Mouse (Mus musculus): ENCODE measurements around the gene Mical2. TPM values are rescaled to one million over a fixed set of nuclear protein-coding genes. Genes with fewer than 3 reads are reported as not detected.
A peak's percentile ranks its signal among the peaks of the same experiment; 100 is the strongest.

The Mical2 gene
- polyA plus RNA-seq, 1 experiment from 2014 or later, result 12.5 TPM

DNA sequence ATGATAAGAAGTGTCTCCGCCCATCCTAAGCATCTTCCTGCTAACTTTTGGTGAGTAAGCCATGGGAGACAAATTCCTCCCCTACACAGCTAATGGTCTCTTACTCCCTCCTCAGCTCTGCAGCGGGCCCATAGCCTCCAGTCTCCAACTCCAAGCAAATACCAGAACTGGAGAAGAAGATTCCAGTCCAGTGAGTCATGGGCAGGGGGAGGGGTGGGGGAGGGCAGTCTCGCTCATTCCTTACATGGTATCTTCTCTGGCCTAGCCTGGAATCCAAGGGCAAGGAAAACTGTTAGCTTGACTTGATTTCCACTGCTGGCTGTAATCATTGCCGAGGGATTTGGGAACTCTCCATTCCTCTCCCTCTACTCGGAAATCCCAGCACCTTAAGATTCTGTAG is 150.2 kb downstream of the Mical2 start:
- peak overlapping the region; percentile 80 for H3K27ac ChIP-seq
- ATAC-seq (ENCODE audit: insufficient read depth, low FRiP score, low read depth), result peak; percentile 47
- 43% methylated on average over 5 of the region's 5 CpGs for WGBS

DNA sequence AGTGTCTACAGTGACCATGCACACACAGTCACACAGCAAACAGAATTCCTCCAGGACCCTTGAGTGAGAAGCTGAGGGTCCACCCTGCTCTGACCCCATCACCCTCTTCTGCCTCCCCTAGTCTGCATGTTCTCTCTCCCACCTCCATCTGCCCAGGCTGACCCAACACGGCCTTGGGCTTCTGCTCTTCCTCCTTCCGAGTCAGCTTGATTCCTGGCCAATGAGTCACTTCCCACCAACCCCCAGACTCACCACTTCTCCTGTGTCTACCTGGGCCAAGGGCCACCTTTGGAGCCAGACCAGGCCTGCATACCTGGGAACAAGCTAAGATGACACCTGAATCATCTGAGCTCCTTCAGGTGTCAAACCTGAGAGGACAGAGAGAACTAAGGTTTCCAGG is 151.0 kb downstream of the Mical2 start:
- Histone ChIP-seq H3K36me3 (no peaks in the 10 kb centered on the region), H3K27me3 (replicated peaks) (no peaks in the 10 kb centered on the region), H3K4me1 (peaks cover 3% of the 10 kb centered on the region; the same call in 1 of the 2 replicates), H3K4me3 (replicated peaks) (no peak overlapping the region), H3K9ac (no peak overlapping the region), H3K9me3 (no peaks in the 10 kb centered on the region), H3K4me2 (no peak overlapping the region), H3K27ac (peak overlapping the region; percentile 80)
- ATAC-seq (ENCODE audit: insufficient read depth, low FRiP score, low read depth), result no peak
- 55% methylated on average over 2 of the region's 2 CpGs for WGBS

More for the DNA sequence above, 150.2 kb downstream of the Mical2 start:
- H3K36me3 ChIP-seq, result no peaks in the 10 kb centered on the region
- no peak overlapping the region for H3K9ac ChIP-seq
- H3K4me2 ChIP-seq, result no peak overlapping the region
- no peaks in the 10 kb centered on the region for H3K9me3 ChIP-seq
- H3K4me1 ChIP-seq, result peaks cover 3% of the 10 kb centered on the region; the same call in 1 of the 2 replicates
- no peaks in the 10 kb centered on the region for H3K27me3 ChIP-seq (replicated peaks)
- no peak overlapping the region for H3K4me3 ChIP-seq (replicated peaks)

DNA sequence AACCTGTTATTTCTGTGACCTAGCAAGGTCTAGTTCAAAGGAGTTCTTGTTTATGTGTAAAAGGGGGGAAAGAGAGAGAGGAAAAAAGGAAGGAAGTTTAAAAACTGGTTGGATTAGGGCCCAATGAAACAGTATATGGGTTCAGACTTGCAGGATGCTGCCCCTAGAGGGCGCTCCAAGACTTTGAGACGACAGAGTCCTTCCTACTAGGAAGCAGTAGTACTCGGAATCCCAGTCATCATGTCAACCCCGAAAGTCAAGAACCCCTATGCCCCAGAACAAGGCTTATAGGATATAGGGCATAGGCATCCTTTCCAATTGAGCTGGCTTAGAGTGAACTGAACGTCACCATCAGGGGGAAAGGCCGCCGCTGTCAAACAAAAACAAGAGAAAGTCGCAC is 151.7 kb downstream of the Mical2 start:
- no peaks in the 10 kb centered on the region for H3K36me3 ChIP-seq
- H3K27ac ChIP-seq, result no peak overlapping the region
- no peaks in the 10 kb centered on the region for H3K27me3 ChIP-seq (replicated peaks)
- H3K9ac ChIP-seq, result no peak overlapping the region
- no peaks in the 10 kb centered on the region for H3K9me3 ChIP-seq
- no peak overlapping the region for H3K4me3 ChIP-seq (replicated peaks)
- peaks cover 3% of the 10 kb centered on the region; the same call in 1 of the 2 replicates for H3K4me1 ChIP-seq
- no peak overlapping the region for H3K4me2 ChIP-seq
- WGBS, result 40% methylated on average over 8 of the region's 8 CpGs
- no peak for ATAC-seq (ENCODE audit: insufficient read depth, low FRiP score, low read depth)

DNA sequence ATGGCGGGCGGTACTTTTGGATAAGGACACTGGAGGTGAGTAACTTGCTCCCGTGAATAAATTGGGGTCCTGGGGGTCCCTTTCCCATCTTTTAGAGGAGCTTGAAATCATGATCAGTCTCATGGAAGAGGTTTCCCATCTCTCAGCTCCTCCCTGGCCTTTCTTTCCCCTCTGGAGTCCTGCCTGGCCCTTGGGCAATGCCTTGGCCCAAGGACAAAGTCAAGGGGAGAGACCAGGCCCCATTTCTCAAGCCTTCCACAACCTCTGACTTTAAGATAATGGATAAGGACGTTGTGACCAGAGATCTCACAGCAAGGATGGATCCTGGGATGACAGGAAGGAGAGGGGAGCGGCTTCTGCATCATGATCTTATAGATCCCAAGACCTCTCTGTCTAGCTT is 152.4 kb downstream of the Mical2 start:
- H3K27me3 ChIP-seq (replicated peaks), result no peaks in the 10 kb centered on the region
- H3K36me3 ChIP-seq, result no peaks in the 10 kb centered on the region
- H3K27ac ChIP-seq, result no peak overlapping the region
- H3K4me3 ChIP-seq (replicated peaks), result no peak overlapping the region
- WGBS, result 83% methylated on average over 5 of the region's 5 CpGs
- no peaks in the 10 kb centered on the region for H3K9me3 ChIP-seq
- no peak overlapping the region for H3K4me2 ChIP-seq
- no peak for ATAC-seq (ENCODE audit: insufficient read depth, low FRiP score, low read depth)
- H3K9ac ChIP-seq, result no peak overlapping the region
- peaks cover 3% of the 10 kb centered on the region; the same call in 1 of the 2 replicates for H3K4me1 ChIP-seq

DNA sequence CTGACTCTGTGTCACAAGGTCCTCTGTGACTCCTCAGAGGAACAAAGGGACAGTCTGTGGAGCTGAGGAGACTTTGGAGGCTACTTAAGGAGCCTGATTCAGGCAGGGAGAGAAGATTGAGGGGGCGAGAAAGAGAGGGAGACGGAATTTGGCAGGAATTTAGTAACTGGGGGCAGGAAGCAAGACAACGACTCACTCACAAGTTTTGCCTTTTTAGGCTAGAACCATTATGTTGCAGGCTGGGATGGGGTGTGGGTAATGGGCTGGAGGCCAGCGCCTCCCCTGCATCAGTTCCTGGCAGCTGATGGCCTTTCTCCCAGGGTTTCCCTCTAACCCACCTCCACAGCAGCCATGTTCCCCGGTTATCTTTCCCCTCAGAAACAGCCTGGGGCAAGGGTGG is 152.8 kb downstream of the Mical2 start:
- 71% methylated on average over 5 of the region's 5 CpGs for WGBS
- H3K4me2 ChIP-seq, result no peak overlapping the region
- ATAC-seq (ENCODE audit: insufficient read depth, low FRiP score, low read depth), result no peak; the same call in 1 of the 2 replicates

DNA sequence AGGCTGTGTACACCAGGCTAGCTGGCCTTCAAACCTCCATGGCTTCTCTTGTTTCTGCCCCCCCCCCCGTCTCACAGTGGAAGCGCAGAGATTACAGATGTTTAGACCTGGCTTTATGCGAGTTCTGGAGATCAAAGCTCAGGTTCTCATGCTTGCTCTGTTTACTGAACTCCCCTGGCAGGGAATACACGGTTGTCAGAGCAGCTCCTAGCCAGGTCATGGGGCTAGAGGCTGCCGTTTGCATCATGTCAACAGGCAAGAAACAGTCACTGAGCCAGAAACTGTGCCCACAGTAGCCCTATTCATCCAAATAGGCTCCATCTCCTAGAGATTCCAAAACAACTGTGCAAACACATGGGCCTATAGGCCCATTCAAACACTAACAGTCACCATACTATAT is 160.9 kb downstream of the Mical2 start:
- Histone ChIP-seq H3K4me3 (replicated peaks) (no peak overlapping the region), H3K4me1 (peaks cover 18% of the 10 kb centered on the region), H3K4me2 (no peak overlapping the region), H3K27me3 (replicated peaks) (no peaks in the 10 kb centered on the region), H3K36me3 (no peaks in the 10 kb centered on the region), H3K9me3 (no peaks in the 10 kb centered on the region), H3K27ac (no peak overlapping the region), H3K9ac (no peak overlapping the region)
- no peak for ATAC-seq (ENCODE audit: insufficient read depth, low FRiP score, low read depth)
- WGBS, result 43% methylated on average over 5 of the region's 5 CpGs

More for the DNA sequence above, 152.8 kb downstream of the Mical2 start:
- Histone ChIP-seq H3K4me1 (peaks cover 3% of the 10 kb centered on the region; the same call in 1 of the 2 replicates), H3K9ac (no peak overlapping the region), H3K9me3 (no peaks in the 10 kb centered on the region), H3K27me3 (replicated peaks) (no peaks in the 10 kb centered on the region), H3K27ac (0 out of 2 replicates have a peak overlapping the region, but pooled peaks have one; percentile 12), H3K4me3 (replicated peaks) (no peak overlapping the region), H3K36me3 (no peaks in the 10 kb centered on the region)

DNA sequence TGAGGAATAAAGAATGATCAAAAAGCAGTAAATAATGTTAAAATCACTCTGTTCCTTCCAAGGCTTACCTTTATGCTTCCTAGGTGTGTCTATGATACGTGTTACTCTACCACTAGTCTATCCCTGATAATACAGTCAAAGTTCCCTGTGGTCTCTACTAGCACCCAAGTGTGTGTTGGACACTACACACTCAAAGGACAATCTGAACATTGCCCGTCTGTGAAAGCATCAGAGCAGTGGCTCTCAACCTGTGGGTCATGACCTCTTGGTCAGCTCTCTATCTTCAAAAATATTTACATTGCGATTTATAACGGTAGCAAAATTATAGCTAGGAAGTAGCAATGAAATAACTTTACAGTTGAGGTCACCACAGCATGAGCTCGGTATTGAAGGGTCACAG is 162.2 kb downstream of the Mical2 start:
- Histone ChIP-seq H3K9ac (no peak overlapping the region), H3K9me3 (no peaks in the 10 kb centered on the region), H3K36me3 (no peaks in the 10 kb centered on the region), H3K4me2 (no peak overlapping the region), H3K4me1 (peaks cover 28% of the 10 kb centered on the region), H3K4me3 (replicated peaks) (no peak overlapping the region), H3K27ac (no peak overlapping the region), H3K27me3 (replicated peaks) (no peaks in the 10 kb centered on the region)
- 69% methylated on average over 5 of the region's 5 CpGs for WGBS
- ATAC-seq (ENCODE audit: insufficient read depth, low FRiP score, low read depth), result no peak

DNA sequence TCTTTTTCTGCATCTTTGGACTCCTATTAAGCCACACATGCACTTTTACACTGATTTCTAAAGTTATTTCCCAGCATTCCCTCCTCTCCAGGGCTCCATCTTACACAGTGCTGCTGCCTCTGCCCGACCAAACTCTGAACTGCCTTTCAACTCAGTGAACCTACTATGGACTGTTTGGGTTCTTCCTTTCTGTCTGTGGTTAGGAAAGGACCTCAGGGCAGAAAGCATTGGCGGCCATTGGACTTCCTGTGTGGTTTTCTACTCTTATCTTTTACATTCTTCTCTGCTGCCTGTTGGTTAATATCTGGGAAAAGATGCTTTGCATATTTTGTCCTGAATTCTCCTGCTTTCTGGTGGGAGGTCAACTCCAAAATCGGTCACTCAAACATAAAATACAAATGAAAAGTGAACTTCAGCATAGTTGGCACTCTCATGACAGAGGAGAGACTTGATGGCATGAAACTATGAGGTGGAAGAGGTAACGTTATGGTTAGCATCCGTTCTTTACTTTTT is 162.8 kb downstream of the Mical2 start:
- WGBS, result 81% methylated on average over 5 of the region's 5 CpGs
- no peaks in the 10 kb centered on the region for H3K9me3 ChIP-seq
- ATAC-seq (ENCODE audit: insufficient read depth, low FRiP score, low read depth), result no peak
- H3K4me3 ChIP-seq (replicated peaks), result no peak overlapping the region
- no peak overlapping the region for H3K4me2 ChIP-seq
- no peaks in the 10 kb centered on the region for H3K36me3 ChIP-seq
- no peak overlapping the region for H3K27ac ChIP-seq
- H3K4me1 ChIP-seq, result peaks cover 28% of the 10 kb centered on the region
- no peaks in the 10 kb centered on the region for H3K27me3 ChIP-seq (replicated peaks)
- H3K9ac ChIP-seq, result no peak overlapping the region

DNA sequence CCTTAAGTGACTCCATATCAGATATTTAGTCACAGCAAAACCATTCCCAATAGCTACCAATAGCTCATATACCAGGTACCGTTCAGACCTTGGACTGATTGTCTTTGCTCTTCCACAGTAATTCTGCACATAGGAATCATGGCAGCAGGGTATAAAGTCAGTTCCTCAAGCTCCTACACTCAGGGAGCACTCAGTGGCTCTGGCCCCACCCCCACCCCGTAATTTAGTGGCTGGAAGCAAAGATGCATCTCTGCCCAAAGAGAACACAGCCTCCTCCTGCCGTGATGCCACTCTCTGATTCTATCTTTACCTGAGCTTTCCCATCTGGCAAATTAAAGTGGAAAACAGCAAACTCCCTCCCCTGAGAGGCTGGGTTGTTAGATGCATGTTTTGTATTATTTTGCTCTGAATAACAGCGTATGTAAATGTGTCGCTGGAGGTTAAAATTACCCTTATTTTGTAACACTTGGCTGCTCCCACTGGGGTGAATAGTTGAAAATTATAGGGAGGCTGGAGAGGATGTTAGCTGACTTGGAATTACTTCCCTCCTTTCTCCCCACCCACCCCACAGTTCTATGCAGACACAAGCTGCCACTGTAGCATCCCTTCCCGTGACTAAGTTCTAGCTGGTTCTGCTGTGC is 164.1 kb downstream of the Mical2 start:
- H3K4me3 ChIP-seq (replicated peaks), result no peak overlapping the region
- H3K4me2 ChIP-seq, result peak overlapping the region; percentile 24
- ATAC-seq (ENCODE audit: insufficient read depth, low FRiP score, low read depth), result no peak
- 28% methylated on average over 6 of the region's 6 CpGs for WGBS
- no peaks in the 10 kb centered on the region for H3K36me3 ChIP-seq
- H3K27me3 ChIP-seq (replicated peaks), result no peaks in the 10 kb centered on the region
- no peak overlapping the region for H3K9ac ChIP-seq
- H3K9me3 ChIP-seq, result no peaks in the 10 kb centered on the region
- peaks cover 28% of the 10 kb centered on the region for H3K4me1 ChIP-seq
- peak overlapping the region; percentile 84 for H3K27ac ChIP-seq

DNA sequence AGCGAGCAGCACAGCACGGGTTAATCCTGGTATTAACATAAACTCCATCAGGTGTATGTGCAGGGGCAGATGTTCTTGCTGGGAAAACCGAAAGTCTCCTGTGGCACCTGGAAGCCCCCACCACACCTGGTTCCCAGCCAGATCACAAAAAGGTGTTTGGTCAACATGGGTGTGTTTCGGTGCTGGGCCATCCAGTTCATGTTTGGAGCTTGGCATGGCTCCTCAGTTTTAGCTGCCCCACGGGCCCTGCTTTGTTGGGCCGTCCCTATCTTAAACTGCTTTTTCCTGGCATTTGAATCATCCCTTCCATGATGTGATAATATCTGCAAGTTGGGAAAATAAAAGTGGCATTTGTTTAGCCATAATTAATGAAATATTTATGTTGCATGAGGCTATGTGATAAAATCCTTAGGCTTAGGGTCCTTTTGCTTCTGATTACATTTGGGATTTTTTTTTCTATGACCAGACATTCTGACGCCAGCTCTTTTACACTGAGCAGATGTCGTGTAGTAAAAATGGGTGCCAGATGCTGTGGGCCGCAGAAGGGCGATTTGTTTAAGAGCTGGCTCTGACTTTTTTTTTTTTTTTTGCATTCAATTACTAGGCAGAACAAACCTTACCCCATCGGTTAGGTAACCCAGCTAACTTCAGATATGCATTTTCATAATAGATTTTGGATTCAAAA is 164.7 kb downstream of the Mical2 start:
- Histone ChIP-seq H3K4me1 (peaks cover 28% of the 10 kb centered on the region), H3K4me2 (peak overlapping the region; percentile 24), H3K9me3 (no peaks in the 10 kb centered on the region), H3K36me3 (no peaks in the 10 kb centered on the region), H3K4me3 (replicated peaks) (no peak overlapping the region), H3K9ac (no peak overlapping the region), H3K27ac (peak overlapping the region; percentile 84), H3K27me3 (replicated peaks) (no peaks in the 10 kb centered on the region)
- peak; percentile 12; the same call in 1 of the 2 replicates for ATAC-seq (ENCODE audit: insufficient read depth, low FRiP score, low read depth)
- 18% methylated on average over 11 of the region's 11 CpGs for WGBS

DNA sequence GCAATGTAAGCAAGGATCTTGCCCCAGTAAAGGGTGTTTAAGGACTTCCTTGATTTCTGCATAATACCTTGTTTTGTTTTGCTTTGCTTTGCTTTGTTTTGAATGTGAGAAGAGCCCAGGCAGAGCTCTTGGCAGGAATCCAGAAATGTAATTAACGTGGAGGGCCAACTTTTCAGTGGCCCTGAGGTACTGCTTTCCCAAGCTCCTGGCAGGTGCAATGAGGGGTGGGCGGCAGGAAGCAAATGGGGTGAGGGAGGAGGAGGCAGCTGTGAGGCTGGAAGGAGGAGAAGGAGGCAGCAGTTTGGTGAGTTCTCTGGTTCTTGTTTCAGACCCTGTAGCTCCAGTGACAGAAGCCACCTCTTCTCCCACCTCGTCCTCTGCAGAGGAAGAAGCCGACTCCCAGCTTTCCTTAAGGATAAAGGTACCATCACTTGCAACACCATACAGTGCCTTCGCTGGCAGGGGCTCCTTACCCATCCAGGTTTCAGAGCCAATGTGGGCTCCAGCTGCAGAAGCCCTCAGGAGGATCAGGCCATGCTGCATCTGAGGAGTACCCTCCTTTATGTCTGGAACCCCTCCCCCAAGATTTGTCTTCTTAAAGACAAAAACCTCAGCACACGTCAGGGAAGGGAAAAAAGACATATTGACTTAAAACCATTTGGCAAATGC is 165.4 kb downstream of the Mical2 start:
- H3K9me3 ChIP-seq, result no peaks in the 10 kb centered on the region
- 0 out of 2 replicates have a peak, but pooled peaks have one; percentile 21 for ATAC-seq (ENCODE audit: insufficient read depth, low FRiP score, low read depth)
- 16% methylated on average over 6 of the region's 6 CpGs for WGBS
- H3K4me3 ChIP-seq (replicated peaks), result no peak overlapping the region
- no peaks in the 10 kb centered on the region for H3K27me3 ChIP-seq (replicated peaks)
- H3K4me1 ChIP-seq, result peaks cover 28% of the 10 kb centered on the region
- H3K36me3 ChIP-seq, result no peaks in the 10 kb centered on the region
- H3K27ac ChIP-seq, result peak overlapping the region; percentile 78
- peak overlapping the region; percentile 26 for H3K4me2 ChIP-seq
- no peak overlapping the region for H3K9ac ChIP-seq

DNA sequence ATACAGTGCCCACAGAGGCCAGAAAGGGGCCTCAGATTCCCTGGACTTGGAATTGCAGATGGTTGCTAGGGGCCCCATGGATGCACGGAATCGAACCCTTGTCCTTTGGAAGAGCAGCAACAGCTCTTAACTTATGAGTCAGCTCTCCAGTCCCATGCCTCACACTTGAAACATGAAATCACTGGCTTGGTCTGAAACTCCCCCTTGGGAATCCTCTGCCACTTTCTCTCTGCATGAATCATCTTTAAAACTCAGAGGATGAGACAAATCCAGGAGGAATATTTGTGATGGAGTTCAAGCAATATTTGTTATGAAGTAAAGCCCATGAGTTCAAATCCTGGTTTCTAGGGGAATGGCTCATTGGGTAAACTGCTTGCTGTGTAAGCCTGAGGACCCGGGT is 172.1 kb downstream of the Mical2 start:
- H3K4me3 ChIP-seq (replicated peaks), result no peak overlapping the region
- no peaks in the 10 kb centered on the region for H3K4me1 ChIP-seq
- whole genome bisulfite sequencing, result 87% methylated on average over 3 of the region's 3 CpGs
- H3K27ac ChIP-seq, result no peak overlapping the region
- no peaks in the 10 kb centered on the region for H3K27me3 ChIP-seq (replicated peaks)
- H3K36me3 ChIP-seq, result no peaks in the 10 kb centered on the region
- no peak overlapping the region for H3K9ac ChIP-seq
- H3K4me2 ChIP-seq, result no peak overlapping the region
- H3K9me3 ChIP-seq, result no peaks in the 10 kb centered on the region
- ATAC-seq (ENCODE audit: insufficient read depth, low FRiP score, low read depth), result no peak
